Mouse (Mus musculus): ENCODE measurements at regions not wholly inside any gene's neighbourhood (a gene's known extent, or its start where the extent isn't known, plus 50 kb on each side); places are given as distances from the start of the nearest gene placed in this dataset.

DNA sequence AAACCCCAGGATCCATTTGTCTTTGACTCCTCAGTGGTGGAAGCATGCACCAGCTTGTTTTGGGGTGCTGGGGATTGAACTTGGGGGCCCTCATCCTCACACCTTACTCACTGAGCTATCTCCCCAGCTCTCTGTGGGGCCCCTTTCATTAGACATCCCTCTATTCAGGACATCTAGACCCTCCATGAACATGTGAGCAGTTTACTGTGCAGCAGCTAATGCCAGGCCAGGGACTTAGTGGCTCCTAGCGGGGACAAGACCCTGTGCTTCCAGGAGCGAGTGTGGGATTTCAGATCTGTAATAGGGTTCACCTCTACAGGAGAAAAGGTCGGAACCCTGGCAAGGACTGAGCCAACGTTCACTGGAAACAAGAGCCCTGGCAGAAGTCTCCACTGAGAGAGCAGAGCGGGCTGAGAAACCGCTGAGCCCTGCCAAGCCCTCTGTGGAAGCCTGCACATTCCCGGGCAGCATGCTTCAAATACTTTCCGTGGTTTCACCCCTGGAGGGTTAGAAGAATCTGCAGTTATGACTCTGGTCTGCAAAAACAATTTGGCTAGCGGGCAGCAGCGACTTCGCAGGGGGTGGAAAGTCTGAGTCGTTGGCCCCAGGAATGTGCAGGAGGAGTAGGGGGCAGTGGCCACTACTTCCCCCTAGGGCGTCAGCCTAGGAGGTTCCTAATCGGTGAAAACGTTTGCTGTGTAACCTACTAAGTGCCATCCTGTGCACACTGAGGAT, 125.6 kb downstream of the Smad6 start:
- ATAC-seq (ENCODE audit: insufficient read depth, low read depth) (peak; percentile 94), DNase-seq (ENCODE audit: low spot score) (peak; percentile 94)
- no peaks in the 10 kb centered on the region for H3K9me3 ChIP-seq (replicated peaks; ENCODE audit: control insufficient read depth, low read length)
- no peaks in the 10 kb centered on the region for H3K27me3 ChIP-seq (ENCODE audit: control insufficient read depth, insufficient read depth, low read length)
- 0 out of 2 replicates have a peak overlapping the region, but pooled peaks have one; percentile 16 for H3K9ac ChIP-seq (replicated peaks; ENCODE audit: low read depth, low read length)
- no peaks in the 10 kb centered on the region for H3K36me3 ChIP-seq (replicated peaks; ENCODE audit: control insufficient read depth, insufficient read depth, low read length)
- H3K4me2 ChIP-seq (ENCODE audit: low read depth, low read length): 0 out of 2 replicates have a peak overlapping the region, but pooled peaks have one; percentile 25
- 6% methylated on average over 15 of the region's 15 CpGs for WGBS
- H3K4me1 ChIP-seq (ENCODE audit: control insufficient read depth, insufficient read depth): peaks cover 23% of the 10 kb centered on the region
- H3K27ac ChIP-seq (ENCODE audit: low read depth): peak overlapping the region; percentile 97
- TF ChIP-seq EP300 (IDR thresholded peaks at IDR 0.05; ENCODE audit: low read depth) (peak; percentile 94), CTCF (IDR thresholded peaks at IDR 0.05; ENCODE audit: low read depth) (0 out of 2 replicates have a peak, but pooled peaks have one; percentile 3)
- H3K4me3 ChIP-seq (ENCODE audit: low read depth, low read length): no peak overlapping the region

DNA sequence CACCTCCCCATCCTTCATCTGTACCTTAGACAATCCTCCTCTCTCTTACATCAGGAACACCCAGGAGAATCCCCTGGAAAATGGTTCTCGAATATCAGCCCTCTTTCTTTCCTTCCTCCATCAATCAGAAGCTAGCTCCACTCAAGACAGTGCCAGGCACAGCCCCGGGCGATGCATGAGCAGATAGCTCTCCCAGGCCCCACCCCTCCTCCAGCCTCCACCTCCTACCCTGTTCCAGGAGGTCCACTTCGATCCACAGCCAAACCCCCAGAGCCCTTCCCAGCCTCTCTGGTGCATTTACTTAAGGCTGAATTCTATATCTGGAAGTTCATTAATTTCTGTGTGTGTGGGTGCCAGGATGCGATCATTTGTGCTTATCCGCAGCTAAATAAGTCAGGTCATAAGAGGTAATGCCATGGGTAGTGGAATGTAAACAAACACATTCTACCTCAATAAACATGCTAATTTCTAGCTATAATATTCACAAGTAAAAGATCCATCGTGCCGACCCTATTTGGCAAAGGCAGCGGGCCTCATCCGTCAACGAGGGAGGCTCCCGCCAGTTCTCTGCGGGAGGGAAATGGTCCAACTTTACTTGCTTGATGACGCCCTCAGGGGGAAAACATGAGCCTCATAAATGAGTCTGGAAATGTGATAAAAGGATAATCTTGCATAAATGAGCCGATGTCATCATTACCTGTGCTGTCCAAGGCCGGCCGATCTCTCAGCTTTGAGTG, 129.5 kb downstream of the Smad6 start:
- Histone ChIP-seq H3K9me3 (replicated peaks; ENCODE audit: control insufficient read depth, low read length) (no peaks in the 10 kb centered on the region), H3K4me3 (ENCODE audit: low read depth, low read length) (no peak overlapping the region), H3K27ac (ENCODE audit: low read depth) (no peak overlapping the region), H3K9ac (replicated peaks; ENCODE audit: low read depth, low read length) (no peak overlapping the region), H3K36me3 (replicated peaks; ENCODE audit: control insufficient read depth, insufficient read depth, low read length) (no peaks in the 10 kb centered on the region), H3K27me3 (ENCODE audit: control insufficient read depth, insufficient read depth, low read length) (no peaks in the 10 kb centered on the region), H3K4me2 (ENCODE audit: low read depth, low read length) (no peak overlapping the region), H3K4me1 (ENCODE audit: control insufficient read depth, insufficient read depth) (peaks cover 22% of the 10 kb centered on the region)
- DNase-seq (ENCODE audit: low spot score): no peak
- WGBS: 68% methylated on average over 17 of the region's 17 CpGs
- TF ChIP-seq CTCF (IDR thresholded peaks at IDR 0.05; ENCODE audit: low read depth) (no peak), EP300 (IDR thresholded peaks at IDR 0.05; ENCODE audit: low read depth) (no peak)
- ATAC-seq (ENCODE audit: insufficient read depth, low read depth): no peak

DNA sequence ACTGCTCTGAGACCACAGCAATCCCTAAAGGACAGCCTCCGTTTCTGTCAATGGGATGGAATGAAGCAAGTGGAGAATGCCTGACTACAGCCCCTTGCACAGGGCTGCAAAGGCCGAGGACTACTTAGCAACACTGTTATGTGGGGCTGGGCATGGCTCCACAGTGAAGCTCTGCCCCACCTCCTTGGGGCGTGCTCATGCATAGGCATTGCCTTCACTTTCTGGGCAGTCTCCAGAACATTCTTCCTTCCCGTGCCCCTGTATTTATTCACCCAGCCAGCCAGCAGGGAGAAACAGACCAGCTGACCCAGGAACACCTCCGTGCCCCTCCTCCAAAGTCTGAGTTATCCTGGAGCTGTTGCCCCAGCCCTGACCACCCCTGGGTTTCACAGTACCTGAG, 131.1 kb downstream of the Smad6 start:
- Histone ChIP-seq H3K4me2 (ENCODE audit: low read depth, low read length) (no peak overlapping the region), H3K9me3 (replicated peaks; ENCODE audit: control insufficient read depth, low read length) (no peaks in the 10 kb centered on the region), H3K4me1 (ENCODE audit: control insufficient read depth, insufficient read depth) (peaks cover 8% of the 10 kb centered on the region), H3K9ac (replicated peaks; ENCODE audit: low read depth, low read length) (no peak overlapping the region), H3K36me3 (replicated peaks; ENCODE audit: control insufficient read depth, insufficient read depth, low read length) (no peaks in the 10 kb centered on the region), H3K27me3 (ENCODE audit: control insufficient read depth, insufficient read depth, low read length) (no peaks in the 10 kb centered on the region), H3K27ac (ENCODE audit: low read depth) (no peak overlapping the region), H3K4me3 (ENCODE audit: low read depth, low read length) (no peak overlapping the region)
- TF ChIP-seq EP300 (IDR thresholded peaks at IDR 0.05; ENCODE audit: low read depth) (no peak), CTCF (IDR thresholded peaks at IDR 0.05; ENCODE audit: low read depth) (no peak)
- WGBS: 38% methylated on average over 5 of the region's 5 CpGs
- peak; percentile 71 for ATAC-seq (ENCODE audit: insufficient read depth, low read depth)
- no peak for DNase-seq (ENCODE audit: low spot score)

DNA sequence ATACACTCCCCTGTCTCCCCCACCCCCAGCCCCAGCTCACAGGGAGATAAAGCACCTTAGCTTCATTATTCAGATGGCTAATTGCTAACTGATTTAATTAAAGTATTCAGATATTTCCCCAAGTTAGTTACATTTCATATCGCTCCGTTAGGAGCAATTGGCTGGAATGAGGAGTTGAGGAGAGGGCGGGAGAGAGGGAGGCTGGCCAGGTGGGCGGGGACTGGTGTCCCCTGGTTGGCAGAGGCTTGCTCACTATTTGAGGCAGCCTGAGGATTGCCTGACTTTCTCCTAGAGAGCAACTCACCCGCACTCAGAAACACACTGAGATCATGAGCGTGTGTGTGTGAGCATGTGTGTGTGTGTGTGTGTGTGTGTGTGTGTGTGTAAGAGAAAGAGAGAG, 131.8 kb upstream of the Smad3 start:
- DNase-seq (ENCODE audit: low spot score) (no peak), ATAC-seq (ENCODE audit: insufficient read depth, low read depth) (no peak)
- no peak overlapping the region for H3K4me3 ChIP-seq (ENCODE audit: low read depth, low read length)
- no peaks in the 10 kb centered on the region for H3K27me3 ChIP-seq (ENCODE audit: control insufficient read depth, insufficient read depth, low read length)
- TF ChIP-seq CTCF (IDR thresholded peaks at IDR 0.05; ENCODE audit: low read depth): no peak
- no peak for TF ChIP-seq EP300 (IDR thresholded peaks at IDR 0.05; ENCODE audit: low read depth)
- H3K9me3 ChIP-seq (replicated peaks; ENCODE audit: control insufficient read depth, low read length): no peaks in the 10 kb centered on the region
- no peaks in the 10 kb centered on the region for H3K36me3 ChIP-seq (replicated peaks; ENCODE audit: control insufficient read depth, insufficient read depth, low read length)
- peaks cover 5% of the 10 kb centered on the region; the same call in 1 of the 2 replicates for H3K4me1 ChIP-seq (ENCODE audit: control insufficient read depth, insufficient read depth)
- no peak overlapping the region for H3K9ac ChIP-seq (replicated peaks; ENCODE audit: low read depth, low read length)
- no peak overlapping the region for H3K4me2 ChIP-seq (ENCODE audit: low read depth, low read length)
- H3K27ac ChIP-seq (ENCODE audit: low read depth): no peak overlapping the region
- 65% methylated on average over 6 of the region's 6 CpGs for WGBS

DNA sequence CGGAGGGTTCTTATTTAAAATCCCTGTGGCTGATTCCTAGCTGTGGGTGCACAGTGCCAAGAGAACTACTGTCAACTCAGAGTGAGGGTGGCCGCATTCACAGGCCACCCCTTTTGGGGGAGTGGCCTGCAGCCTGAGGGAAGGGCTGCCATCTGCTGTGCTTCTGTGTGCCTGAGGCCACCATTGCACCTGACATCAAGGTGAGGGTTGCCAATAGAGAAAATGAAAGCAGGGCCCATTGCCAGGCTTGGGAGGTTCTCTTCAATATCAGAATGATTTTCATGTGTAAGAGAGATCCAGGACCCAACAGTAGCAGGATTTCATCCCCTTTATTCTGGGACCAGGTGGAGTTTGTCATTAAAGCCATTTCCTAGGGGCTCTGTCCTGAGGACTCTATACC, 127.2 kb upstream of the Smad3 start:
- no peaks in the 10 kb centered on the region for H3K36me3 ChIP-seq (replicated peaks; ENCODE audit: control insufficient read depth, insufficient read depth, low read length)
- WGBS: 53% methylated on average over 2 of the region's 2 CpGs
- TF ChIP-seq CTCF (IDR thresholded peaks at IDR 0.05; ENCODE audit: low read depth) (no peak), EP300 (IDR thresholded peaks at IDR 0.05; ENCODE audit: low read depth) (no peak)
- no peak overlapping the region for H3K9ac ChIP-seq (replicated peaks; ENCODE audit: low read depth, low read length)
- H3K4me1 ChIP-seq (ENCODE audit: control insufficient read depth, insufficient read depth): peaks cover 8% of the 10 kb centered on the region
- ATAC-seq (ENCODE audit: insufficient read depth, low read depth) (no peak), DNase-seq (ENCODE audit: low spot score) (no peak)
- no peak overlapping the region for H3K4me3 ChIP-seq (ENCODE audit: low read depth, low read length)
- no peaks in the 10 kb centered on the region for H3K9me3 ChIP-seq (replicated peaks; ENCODE audit: control insufficient read depth, low read length)
- H3K4me2 ChIP-seq (ENCODE audit: low read depth, low read length): no peak overlapping the region
- H3K27me3 ChIP-seq (ENCODE audit: control insufficient read depth, insufficient read depth, low read length): no peaks in the 10 kb centered on the region
- no peak overlapping the region for H3K27ac ChIP-seq (ENCODE audit: low read depth)
